In genomic region chr14:120803739-120804138, GRCm38 (mm10) we compare ENCODE assay signal across 8 mouse cellular contexts.
A peak's percentile ranks its signal among the peaks of the same experiment; 100 is the strongest.
DNase-seq lines count a peak whose midpoint lies in the region; ATAC-seq and TF ChIP-seq lines count a peak whose summit lies in the region.

No protein-coding gene starts in this region.

- no peaks in the 10 kb centered on the region for H3K36me3 ChIP-seq in liver, embryonic 11.5 days (ENCODE audit: control insufficient read depth, insufficient read depth, low read length)
- no peaks in the 10 kb centered on the region for H3K36me3 ChIP-seq in hindbrain, postnatal 0 days (ENCODE audit: insufficient read depth, low read length)

- H3K4me2 ChIP-seq in liver, embryonic 11.5 days, result peak overlapping the region; percentile 28
- H3K4me2 ChIP-seq in hindbrain, postnatal 0 days (ENCODE audit: low read depth, low read length), result peak overlapping the region; percentile 32

- H3K4me1 ChIP-seq in liver, embryonic 11.5 days (replicated peaks; ENCODE audit: control insufficient read depth, insufficient read depth, low read length), result peaks cover 2% of the 10 kb centered on the region; the same call in 1 of the 2 replicates
- 0 out of 2 replicates have a peak, but pooled peaks cover 4% of the 10 kb centered on the region for H3K4me1 ChIP-seq in hindbrain, postnatal 0 days (ENCODE audit: insufficient read depth, low read length)

- H3K27me3 ChIP-seq in liver, embryonic 11.5 days (replicated peaks; ENCODE audit: control insufficient read depth, insufficient read depth, low read length), result no peaks in the 10 kb centered on the region
- H3K27me3 ChIP-seq in hindbrain, postnatal 0 days (ENCODE audit: insufficient read depth, low read length), result no peaks in the 10 kb centered on the region

- H3K9me3 ChIP-seq in liver, embryonic 11.5 days (ENCODE audit: control insufficient read depth, low read length), result no peaks in the 10 kb centered on the region
- H3K9me3 ChIP-seq in hindbrain, postnatal 0 days (ENCODE audit: low read length), result no peaks in the 10 kb centered on the region

- 13% methylated on average over 12 of the region's 12 CpGs for WGBS in liver, embryonic 11.5 days
- 4% methylated on average over 12 of the region's 12 CpGs for WGBS in hindbrain, postnatal 0 days

- no peak overlapping the region for H3K9ac ChIP-seq in liver, embryonic 11.5 days (ENCODE audit: low read depth, low read length)
- H3K9ac ChIP-seq in hindbrain, postnatal 0 days (replicated peaks; ENCODE audit: low read length), result no peak overlapping the region

- no peak for DNase-seq in liver, embryonic 11.5 days (ENCODE audit: low spot score)
- DNase-seq in liver, result no peak
- peak; percentile 4 for DNase-seq in embryo, embryonic 11.5 days (ENCODE audit: low read depth, low spot score)
- DNase-seq in hindbrain, postnatal 0 days (ENCODE audit: low spot score), result peak; percentile 77
- DNase-seq in retina, embryonic 14.5 days (ENCODE audit: low spot score), result peak; percentile 94
- DNase-seq in right cerebral cortex, postnatal 4 days, result no peak
- DNase-seq in adrenal gland, postnatal 14 days, result no peak
- DNase-seq in kidney, postnatal 14 days, result no peak

- no peak for ATAC-seq in liver, embryonic 11.5 days (replicated peaks; ENCODE audit: low FRiP score)
- peak; percentile 27; the same call in 1 of the 2 replicates for ATAC-seq in hindbrain, postnatal 0 days

- no peak for TF ChIP-seq CTCF in hindbrain, postnatal 0 days (IDR thresholded peaks at IDR 0.05; ENCODE audit: low read depth)

- no peak overlapping the region for H3K4me3 ChIP-seq in liver, embryonic 11.5 days (ENCODE audit: low read depth, low read length)
- H3K4me3 ChIP-seq in hindbrain, postnatal 0 days (ENCODE audit: low read length), result no peak overlapping the region

- no peak overlapping the region for H3K27ac ChIP-seq in liver, embryonic 11.5 days (ENCODE audit: low read depth, low read length)
- no peak overlapping the region for H3K27ac ChIP-seq in hindbrain, postnatal 0 days

Comparison
In these comparisons a context has a peak if more than half of its experiments do, and no peak if none do; other contexts are left out.
1. DNase-seq: peak in embryo, embryonic 11.5 days (single experiment), hindbrain, postnatal 0 days (single experiment) and retina, embryonic 14.5 days (single experiment); none in liver, embryonic 11.5 days (single experiment), liver (single experiment), right cerebral cortex, postnatal 4 days (single experiment), adrenal gland, postnatal 14 days (single experiment) and kidney, postnatal 14 days (single experiment).